Mouse (Mus musculus): ENCODE measurements at regions not wholly inside any gene's neighbourhood (a gene's known extent, or its start where the extent isn't known, plus 50 kb on each side); places are given as distances from the start of the nearest gene placed in this dataset.

GRCm38 (mm10) chr1:128951436-128951835 is 321.7 kb upstream of the Thsd7b start:
- DNase-seq: no peak

GRCm38 (mm10) chr1:128950512-128950911 is 322.6 kb upstream of the Thsd7b start:
- no peak for DNase-seq

GRCm38 (mm10) chr1:128914811-128915210 is 322.7 kb upstream of the Cxcr4 start:
- DNase-seq: no peak

- no peak for DNase-seq
These were observed 320.4 kb upstream of the Cxcr4 start for GRCm38 (mm10) chr1:128912532-128912931.

- DNase-seq: no peak
These were observed 315.5 kb upstream of the Cxcr4 start for GRCm38 (mm10) chr1:128907566-128907965.

- DNase-seq: no peak
These were observed 305.9 kb upstream of the Cxcr4 start for GRCm38 (mm10) chr1:128898025-128898424.

GRCm38 (mm10) chr1:128894546-128894945 is 302.5 kb upstream of the Cxcr4 start:
- DNase-seq: no peak

- DNase-seq: no peak
These were observed 286.2 kb upstream of the Cxcr4 start for GRCm38 (mm10) chr1:128878291-128878690.

- DNase-seq: no peak
These were observed 283.2 kb upstream of the Cxcr4 start for GRCm38 (mm10) chr1:128875289-128875688.

- DNase-seq: no peak
These were observed 282.1 kb upstream of the Cxcr4 start for GRCm38 (mm10) chr1:128874190-128874589.

- DNase-seq: no peak
These were observed 276.7 kb upstream of the Cxcr4 start for GRCm38 (mm10) chr1:128868761-128869160.

- no peak for DNase-seq
These were observed 268.4 kb upstream of the Cxcr4 start for GRCm38 (mm10) chr1:128860537-128860936.

GRCm38 (mm10) chr1:128860094-128860493 is 268.0 kb upstream of the Cxcr4 start:
- DNase-seq: no peak

- DNase-seq: no peak
These were observed 266.6 kb upstream of the Cxcr4 start for GRCm38 (mm10) chr1:128858661-128859060.

GRCm38 (mm10) chr1:128856933-128857332 is 264.8 kb upstream of the Cxcr4 start:
- DNase-seq: no peak

GRCm38 (mm10) chr1:128854649-128855048 is 262.6 kb upstream of the Cxcr4 start:
- DNase-seq: no peak

- no peak for DNase-seq
These were observed 261.2 kb upstream of the Cxcr4 start for GRCm38 (mm10) chr1:128853286-128853685.

GRCm38 (mm10) chr1:128837361-128837760 is 245.3 kb upstream of the Cxcr4 start:
- no peak for DNase-seq

- DNase-seq: no peak
These were observed 243.4 kb upstream of the Cxcr4 start for GRCm38 (mm10) chr1:128835510-128835909.

- no peak for DNase-seq
These were observed 241.1 kb upstream of the Cxcr4 start for GRCm38 (mm10) chr1:128833096-128833715.

GRCm38 (mm10) chr1:128832201-128832883 is 240.2 kb upstream of the Cxcr4 start:
- peak; percentile 68 to 77 for DNase-seq

- DNase-seq: no peak
These were observed 238.7 kb upstream of the Cxcr4 start for GRCm38 (mm10) chr1:128830671-128831240.

- DNase-seq: no peak
These were observed 237.4 kb upstream of the Cxcr4 start for GRCm38 (mm10) chr1:128829536-128829935.

GRCm38 (mm10) chr1:128826419-128826818 is 234.3 kb upstream of the Cxcr4 start:
- DNase-seq: no peak

Data from thymus, adult 18-20 months (tissue).